Mouse (Mus musculus): ENCODE data around the gene Tbccd1. TPM values are rescaled to one million over a fixed set of nuclear protein-coding genes. Genes with fewer than 3 reads are reported as not detected.

Gene Tbccd1
- total and polyA plus RNA-seq, 3 experiments: 2.4 to 46.1 (median 38.8) TPM

GRCm38 (mm10) chr16:22847686-22848085, 9.8 kb downstream of the Tbccd1 start:
- no peak for ATAC-seq (ENCODE audit: extremely low read depth, insufficient number of reproducible peaks, low FRiP score, poor library complexity, severe bottlenecking)
- Histone ChIP-seq H3K4me3 (ENCODE audit: low read depth, low read length) (no peak overlapping the region), H3K36me3 (replicated peaks) (peaks cover 82% of the 10 kb centered on the region), H3K27me3 (ENCODE audit: insufficient read depth, low read length) (no peaks in the 10 kb centered on the region), H3K9me3 (replicated peaks) (no peaks in the 10 kb centered on the region), H3K4me1 (ENCODE audit: insufficient read depth, low read depth, low read length) (peaks cover 19% of the 10 kb centered on the region)
- TF ChIP-seq TAL1 (conservative IDR thresholded peaks at IDR 0.05; ENCODE audit: low read depth, low read length): no peak
- no peak for TF ChIP-seq POLR2AphosphoS5 (IDR thresholded peaks at IDR 0.05; ENCODE audit: insufficient replicate concordance, low read depth, low read length)
- TF ChIP-seq GATA2 (IDR thresholded peaks at IDR 0.05; ENCODE audit: borderline replicate concordance, low read depth, low read length): no peak
- TF ChIP-seq GATA1 (IDR thresholded peaks at IDR 0.05; ENCODE audit: borderline replicate concordance, low read length): no peak
- TF ChIP-seq CTCF (IDR thresholded peaks at IDR 0.05; ENCODE audit: low read depth, low read length): no peak
- no peak for DNase-seq (ENCODE audit: low spot score)

DNA sequence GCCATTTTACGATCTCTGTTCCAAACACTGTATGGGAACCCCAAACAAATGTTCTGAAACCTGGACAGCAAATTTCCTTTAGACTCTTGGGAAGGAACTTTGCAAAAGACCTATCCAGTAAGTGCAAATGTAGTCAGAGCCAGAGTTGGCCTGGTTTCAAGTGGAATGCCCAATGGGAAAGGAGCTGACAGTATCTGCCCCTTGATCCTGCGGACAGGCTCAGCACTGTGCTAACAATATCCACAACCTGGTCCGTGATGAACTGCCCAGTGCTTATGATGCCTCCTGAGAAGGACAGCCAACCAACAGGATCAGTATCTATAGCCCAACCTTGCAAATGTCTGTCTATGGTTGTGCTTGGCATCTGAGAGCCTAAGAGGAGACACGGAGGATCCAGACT, 12.0 kb downstream of the Tbccd1 start:
- no peak for DNase-seq (ENCODE audit: low spot score)
- no peaks in the 10 kb centered on the region for H3K27me3 ChIP-seq (ENCODE audit: insufficient read depth, low read length)
- TF ChIP-seq GATA1 (IDR thresholded peaks at IDR 0.05; ENCODE audit: borderline replicate concordance, low read length) (no peak), TAL1 (conservative IDR thresholded peaks at IDR 0.05; ENCODE audit: low read depth, low read length) (no peak), POLR2AphosphoS5 (IDR thresholded peaks at IDR 0.05; ENCODE audit: insufficient replicate concordance, low read depth, low read length) (no peak), CTCF (IDR thresholded peaks at IDR 0.05; ENCODE audit: low read depth, low read length) (no peak), GATA2 (IDR thresholded peaks at IDR 0.05; ENCODE audit: borderline replicate concordance, low read depth, low read length) (no peak)
- peaks cover 19% of the 10 kb centered on the region for H3K4me1 ChIP-seq (ENCODE audit: insufficient read depth, low read depth, low read length)
- ATAC-seq (ENCODE audit: extremely low read depth, insufficient number of reproducible peaks, low FRiP score, poor library complexity, severe bottlenecking): no peak
- no peak overlapping the region for H3K4me3 ChIP-seq (ENCODE audit: low read depth, low read length)
- peaks cover 82% of the 10 kb centered on the region for H3K36me3 ChIP-seq (replicated peaks)
- no peaks in the 10 kb centered on the region for H3K9me3 ChIP-seq (replicated peaks)

DNA sequence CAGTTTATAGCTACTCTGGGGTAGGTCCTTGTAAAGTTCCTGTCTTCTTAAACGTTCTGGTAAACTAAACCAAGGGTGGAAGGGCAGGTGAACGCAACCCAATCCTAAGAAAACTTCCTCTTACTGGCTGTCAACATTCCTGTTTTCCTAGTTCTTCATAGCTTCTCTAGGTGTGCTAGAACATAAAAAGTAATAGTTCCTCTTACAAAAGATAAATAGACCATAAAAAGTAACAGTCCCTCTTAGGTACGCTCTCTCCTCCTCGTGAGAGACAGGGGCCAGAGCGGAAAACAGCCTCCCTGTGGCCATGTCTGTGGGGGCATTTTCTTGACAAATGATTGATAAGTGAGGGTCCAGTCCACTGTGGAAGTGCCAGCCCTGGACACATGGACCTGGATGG, 12.6 kb downstream of the Tbccd1 start:
- H3K4me1 ChIP-seq (ENCODE audit: insufficient read depth, low read depth, low read length): peaks cover 19% of the 10 kb centered on the region
- ATAC-seq (ENCODE audit: extremely low read depth, insufficient number of reproducible peaks, low FRiP score, poor library complexity, severe bottlenecking) (no peak), DNase-seq (ENCODE audit: low spot score) (no peak)
- peak overlapping the region; percentile 70; the same call in 1 of the 2 replicates for H3K4me3 ChIP-seq (ENCODE audit: low read depth, low read length)
- H3K27me3 ChIP-seq (ENCODE audit: insufficient read depth, low read length): no peaks in the 10 kb centered on the region
- H3K9me3 ChIP-seq (replicated peaks): no peaks in the 10 kb centered on the region
- TF ChIP-seq GATA2 (IDR thresholded peaks at IDR 0.05; ENCODE audit: borderline replicate concordance, low read depth, low read length) (no peak), POLR2AphosphoS5 (IDR thresholded peaks at IDR 0.05; ENCODE audit: insufficient replicate concordance, low read depth, low read length) (no peak), GATA1 (IDR thresholded peaks at IDR 0.05; ENCODE audit: borderline replicate concordance, low read length) (no peak), CTCF (IDR thresholded peaks at IDR 0.05; ENCODE audit: low read depth, low read length) (no peak), TAL1 (conservative IDR thresholded peaks at IDR 0.05; ENCODE audit: low read depth, low read length) (no peak)
- peaks cover 82% of the 10 kb centered on the region for H3K36me3 ChIP-seq (replicated peaks)

DNA sequence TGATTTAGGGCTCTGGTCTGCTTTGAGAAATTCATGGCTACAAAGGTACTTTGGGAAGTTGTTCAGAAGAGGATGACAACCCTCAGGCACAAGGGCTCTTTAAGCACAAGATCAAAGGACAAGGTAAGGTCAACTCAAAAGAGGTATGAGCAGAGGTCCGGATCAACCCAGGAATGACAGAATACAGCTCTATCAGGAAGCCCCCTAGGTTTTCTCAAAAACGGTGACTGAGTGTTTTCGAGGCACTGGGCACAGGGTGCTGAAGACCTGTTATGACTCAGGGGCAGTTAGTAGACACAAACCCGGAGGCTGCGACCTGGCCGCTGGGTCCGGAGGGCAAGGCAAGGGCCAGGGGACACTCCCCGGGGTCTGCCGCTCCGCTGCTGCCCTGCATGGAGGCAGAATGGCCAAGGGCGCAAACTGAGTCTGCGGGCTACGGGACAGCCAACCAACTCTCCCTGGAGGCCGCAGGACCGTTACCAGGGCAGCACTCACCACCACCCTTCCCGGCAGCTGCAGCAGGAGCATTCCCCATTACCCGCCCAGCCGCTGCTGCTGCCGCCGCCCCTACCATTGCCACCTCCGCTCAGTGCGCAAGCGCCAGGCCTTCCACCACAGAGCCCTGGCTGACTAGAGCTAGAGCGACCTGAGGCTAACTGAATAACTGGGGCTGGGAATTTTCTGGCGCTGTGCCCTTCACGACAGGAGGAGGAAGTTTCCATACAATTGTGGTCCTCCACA, 13.2 kb downstream of the Tbccd1 start:
- Histone ChIP-seq H3K27me3 (ENCODE audit: insufficient read depth, low read length) (no peaks in the 10 kb centered on the region), H3K4me1 (ENCODE audit: insufficient read depth, low read depth, low read length) (peaks cover 19% of the 10 kb centered on the region), H3K36me3 (replicated peaks) (peaks cover 82% of the 10 kb centered on the region), H3K4me3 (ENCODE audit: low read depth, low read length) (peak overlapping the region; percentile 70), H3K9me3 (replicated peaks) (no peaks in the 10 kb centered on the region)
- ATAC-seq (ENCODE audit: extremely low read depth, insufficient number of reproducible peaks, low FRiP score, poor library complexity, severe bottlenecking): peak; percentile 59
- TF ChIP-seq CTCF (IDR thresholded peaks at IDR 0.05; ENCODE audit: low read depth, low read length): no peak
- TF ChIP-seq TAL1 (conservative IDR thresholded peaks at IDR 0.05; ENCODE audit: low read depth, low read length): no peak
- TF ChIP-seq POLR2AphosphoS5 (IDR thresholded peaks at IDR 0.05; ENCODE audit: insufficient replicate concordance, low read depth, low read length): no peak
- no peak for TF ChIP-seq GATA2 (IDR thresholded peaks at IDR 0.05; ENCODE audit: borderline replicate concordance, low read depth, low read length)
- TF ChIP-seq GATA1 (IDR thresholded peaks at IDR 0.05; ENCODE audit: borderline replicate concordance, low read length): no peak
- peak; percentile 45 for DNase-seq (ENCODE audit: low spot score)

GRCm38 (mm10) chr16:22842871-22843270, 14.6 kb downstream of the Tbccd1 start:
- H3K9me3 ChIP-seq (replicated peaks): no peaks in the 10 kb centered on the region
- DNase-seq (ENCODE audit: low spot score): no peak
- H3K4me3 ChIP-seq (ENCODE audit: low read depth, low read length): no peak overlapping the region
- peaks cover 85% of the 10 kb centered on the region for H3K36me3 ChIP-seq (replicated peaks)
- no peak for ATAC-seq (ENCODE audit: extremely low read depth, insufficient number of reproducible peaks, low FRiP score, poor library complexity, severe bottlenecking)
- TF ChIP-seq GATA1 (IDR thresholded peaks at IDR 0.05; ENCODE audit: borderline replicate concordance, low read length) (no peak), TAL1 (conservative IDR thresholded peaks at IDR 0.05; ENCODE audit: low read depth, low read length) (no peak), CTCF (IDR thresholded peaks at IDR 0.05; ENCODE audit: low read depth, low read length) (no peak), POLR2AphosphoS5 (IDR thresholded peaks at IDR 0.05; ENCODE audit: insufficient replicate concordance, low read depth, low read length) (no peak), GATA2 (IDR thresholded peaks at IDR 0.05; ENCODE audit: borderline replicate concordance, low read depth, low read length) (no peak)
- peaks cover 19% of the 10 kb centered on the region for H3K4me1 ChIP-seq (ENCODE audit: insufficient read depth, low read depth, low read length)
- H3K27me3 ChIP-seq (ENCODE audit: insufficient read depth, low read length): no peaks in the 10 kb centered on the region

DNA sequence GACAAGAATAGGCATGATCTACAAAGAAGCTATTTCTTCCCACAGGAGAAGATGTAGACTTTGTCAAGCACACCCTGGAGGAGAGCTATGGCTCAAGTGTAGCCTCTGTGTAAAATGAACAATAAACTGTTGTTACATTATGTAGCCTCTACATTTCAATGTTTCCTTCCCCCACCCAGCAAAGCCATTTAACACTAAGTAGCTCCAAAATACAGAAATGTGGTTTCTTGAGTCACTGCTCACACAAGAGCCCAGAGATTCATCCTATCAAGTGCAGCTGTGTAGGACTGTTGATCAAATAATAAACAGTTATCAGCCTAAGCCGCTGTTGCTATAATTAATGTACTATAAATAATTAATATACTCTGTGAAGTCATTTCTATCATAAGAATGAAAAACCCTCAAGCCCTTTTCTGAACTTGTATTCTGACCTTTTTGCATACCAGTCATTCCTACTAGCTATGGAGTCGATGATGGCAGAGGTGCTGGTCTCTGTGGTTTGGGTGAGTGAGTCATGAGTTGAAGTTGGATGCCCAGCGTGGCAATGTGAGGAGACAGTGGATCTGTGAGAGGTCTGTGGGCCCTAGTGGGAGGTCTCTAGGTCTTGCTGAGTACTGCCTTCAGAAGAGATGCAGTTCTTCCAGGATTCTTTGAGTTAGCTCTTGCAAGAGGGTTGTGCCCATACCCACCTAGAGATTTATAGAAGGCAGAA, 18.2 kb downstream of the Tbccd1 start:
- TF ChIP-seq POLR2AphosphoS5 (IDR thresholded peaks at IDR 0.05; ENCODE audit: insufficient replicate concordance, low read depth, low read length) (no peak), TAL1 (conservative IDR thresholded peaks at IDR 0.05; ENCODE audit: low read depth, low read length) (no peak), GATA2 (IDR thresholded peaks at IDR 0.05; ENCODE audit: borderline replicate concordance, low read depth, low read length) (no peak), CTCF (IDR thresholded peaks at IDR 0.05; ENCODE audit: low read depth, low read length) (no peak), GATA1 (IDR thresholded peaks at IDR 0.05; ENCODE audit: borderline replicate concordance, low read length) (no peak)
- no peak for DNase-seq (ENCODE audit: low spot score)
- Histone ChIP-seq H3K36me3 (replicated peaks) (peaks cover 88% of the 10 kb centered on the region), H3K27me3 (ENCODE audit: insufficient read depth, low read length) (no peaks in the 10 kb centered on the region), H3K4me1 (ENCODE audit: insufficient read depth, low read depth, low read length) (peaks cover 9% of the 10 kb centered on the region), H3K9me3 (replicated peaks) (no peaks in the 10 kb centered on the region), H3K4me3 (ENCODE audit: low read depth, low read length) (no peak overlapping the region)
- no peak for ATAC-seq (ENCODE audit: extremely low read depth, insufficient number of reproducible peaks, low FRiP score, poor library complexity, severe bottlenecking)

Measured in G1E (cell line).